Mouse (Mus musculus) lung, adult 2 months (tissue): Measurements from ENCODE around the gene Ube2q1.

Experiments used
- CTCF ChIP-seq: fragments of 200-500 bp; IDR thresholded peaks from 2 replicates; pipeline ENCODE4 v1.5.1; 2011; ENCODE audit warnings: mild to moderate bottlenecking, low read length, control low read depth; ENCODE audit not compliant: insufficient read depth
- POLR2A ChIP-seq: fragments of 200-500 bp; IDR thresholded peaks from 2 replicates; pipeline ENCODE4 v1.6.1; 2011; ENCODE audit warnings: low read depth, mild to moderate bottlenecking, control low read depth, low read length, borderline replicate concordance; ENCODE audit errors: extremely low read depth

GRCm38 (mm10) chr3:89823594-89823993 is 50.2 kb downstream of the Ube2q1 start:
- no peak for TF ChIP-seq CTCF
- TF ChIP-seq POLR2A: no peak
